Mouse (Mus musculus) embryonic fibroblast, embryonic 13.5 days (primary cell): ENCODE measurements around the gene Gal3st3. TPM values are rescaled to one million over a fixed set of nuclear protein-coding genes. Genes with fewer than 3 reads are reported as not detected.

Source experiments
- H3K27ac ChIP-seq: 2 replicates; pipeline ENCODE4 v1.5.1; 2012; ENCODE audit warnings: low read length, control low read depth, inconsistent platforms; ENCODE audit not compliant: insufficient read depth
- H3K4me1 ChIP-seq: 2 replicates; pipeline ENCODE4 v1.6.1; 2011; ENCODE audit warnings: low read length; ENCODE audit not compliant: control insufficient read depth, insufficient read depth
- H3K4me3 ChIP-seq: 2 replicates; pipeline ENCODE4 v1.5.1; 2011; ENCODE audit warnings: mild to moderate bottlenecking, control low read depth, low read length; ENCODE audit not compliant: insufficient read depth
- CTCF ChIP-seq: IDR thresholded peaks from 2 replicates; pipeline ENCODE4 v1.5.1; 2011; ENCODE audit warnings: mild to moderate bottlenecking, control low read depth, low read length, moderate library complexity, borderline replicate concordance; ENCODE audit not compliant: insufficient read depth
- POLR2A ChIP-seq: IDR thresholded peaks from 2 replicates; pipeline ENCODE4 v1.6.1; 2011; ENCODE audit warnings: low read depth, mild to moderate bottlenecking, control low read depth, low read length, moderate library complexity
- polyA plus RNA-seq: library from polyadenylated mRNA; stranded (reverse); fragments of >200 nt; gene quantifications from 2 replicates; pipeline ENCODE4 v1.2.4, GENCODE M21; 2011; ENCODE audit warnings: low read depth; ENCODE audit not compliant: missing spikeins, insufficient read length

The Gal3st3 gene
- polyA plus RNA-seq = 0.20 and 0.35 TPM in 2 replicates

- Histone ChIP-seq H3K27ac (no peak within 1 kb of the TSS), H3K4me1 (no peaks in the 10 kb centered on the region), H3K4me3 (no peak within 1 kb of the TSS)
- TF ChIP-seq CTCF (no peak), POLR2A (no peak)
Observed at GRCm38 (mm10) chr19:5297903-5298800, at the start of gene Gal3st3. Gal3st3 (plus strand) TSS chr19:5298331.

DNA sequence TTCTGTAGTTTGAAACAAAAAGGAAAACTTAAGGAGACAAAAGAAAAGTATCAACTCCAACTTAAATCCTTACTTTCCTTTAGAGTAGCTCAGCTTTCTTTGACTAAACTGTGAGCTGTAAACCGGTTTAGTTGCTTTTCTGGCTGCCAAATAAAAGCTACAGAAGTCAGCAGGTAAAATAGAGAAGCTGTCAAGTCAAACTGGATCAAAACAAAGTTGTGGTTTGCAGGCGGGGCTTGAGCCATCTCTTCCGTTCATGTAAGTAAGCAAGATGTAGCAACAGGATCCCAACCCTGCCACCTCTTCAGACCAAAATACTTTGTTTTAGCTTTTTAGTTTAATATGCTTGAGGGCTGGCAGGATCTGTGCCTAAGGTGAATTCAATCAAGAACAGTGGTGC lies 41.0 kb upstream of the Gal3st3 start:
- no peak for TF ChIP-seq CTCF
- TF ChIP-seq POLR2A = no peak
- Histone ChIP-seq H3K4me3 (no peak overlapping the region), H3K27ac (no peak overlapping the region), H3K4me1 (no peaks in the 10 kb centered on the region)

GRCm38 (mm10) chr19:5267015-5267414 lies 31.1 kb upstream of the Gal3st3 start:
- H3K4me3 ChIP-seq = no peak overlapping the region
- H3K27ac ChIP-seq = no peak overlapping the region
- peaks cover 3% of the 10 kb centered on the region; the same call in 1 of the 2 replicates for H3K4me1 ChIP-seq
- TF ChIP-seq POLR2A = no peak
- no peak for TF ChIP-seq CTCF

GRCm38 (mm10) chr19:5268017-5268416 lies 30.1 kb upstream of the Gal3st3 start:
- Histone ChIP-seq H3K4me1 (peaks cover 3% of the 10 kb centered on the region; the same call in 1 of the 2 replicates), H3K4me3 (no peak overlapping the region), H3K27ac (no peak overlapping the region)
- TF ChIP-seq CTCF (no peak), POLR2A (no peak)

GRCm38 (mm10) chr19:5268875-5269274 lies 29.3 kb upstream of the Gal3st3 start:
- TF ChIP-seq CTCF (no peak), POLR2A (no peak)
- H3K4me1 ChIP-seq = peaks cover 3% of the 10 kb centered on the region; the same call in 1 of the 2 replicates
- H3K4me3 ChIP-seq = no peak overlapping the region
- no peak overlapping the region for H3K27ac ChIP-seq

- Histone ChIP-seq H3K4me3 (no peak overlapping the region), H3K4me1 (peaks cover 3% of the 10 kb centered on the region; the same call in 1 of the 2 replicates), H3K27ac (no peak overlapping the region)
- TF ChIP-seq CTCF (no peak), POLR2A (no peak)
Observed at GRCm38 (mm10) chr19:5269392-5269791, 28.7 kb upstream of the Gal3st3 start.

- no peak overlapping the region for H3K27ac ChIP-seq
Observed at GRCm38 (mm10) chr19:5271430-5271829, 26.7 kb upstream of the Gal3st3 start.

GRCm38 (mm10) chr19:5272326-5272795 lies 25.8 kb upstream of the Gal3st3 start:
- Histone ChIP-seq H3K27ac (no peak overlapping the region), H3K4me3 (peak overlapping the region; percentile 56), H3K4me1 (peaks cover 3% of the 10 kb centered on the region; the same call in 1 of the 2 replicates)
- TF ChIP-seq POLR2A = 0 out of 2 replicates have a peak, but pooled peaks have one; percentile 17
- TF ChIP-seq CTCF = no peak

More at GRCm38 (mm10) chr19:5271430-5271829, 26.7 kb upstream of the Gal3st3 start:
- Histone ChIP-seq H3K4me3 (no peak overlapping the region; the same call in 1 of the 2 replicates), H3K4me1 (peaks cover 3% of the 10 kb centered on the region; the same call in 1 of the 2 replicates)
- TF ChIP-seq POLR2A (no peak), CTCF (no peak)

GRCm38 (mm10) chr19:5272801-5273733 lies 25.1 kb upstream of the Gal3st3 start, which contains the start of gene Pacs1:
Pacs1 (minus strand) TSS chr19:5273119.
- peak within 1 kb of the TSS; percentile 84 for H3K27ac ChIP-seq
- peak; percentile 80 for TF ChIP-seq POLR2A
- TF ChIP-seq CTCF = no peak
- peaks cover 3% of the 10 kb centered on the region; the same call in 1 of the 2 replicates for H3K4me1 ChIP-seq
- peak within 1 kb of the TSS; percentile 56 for H3K4me3 ChIP-seq
